Mouse (Mus musculus) skeletal muscle tissue, adult 2 months (tissue): ENCODE results near the gene Mfsd2a.
"Not testable (repeated sequence)": the region's sequence is repeated elsewhere in the genome, so short reads cannot be mapped to it uniquely, and the experiment has no call there.

Experiments
- DNase-seq: peaks from one replicate; pipeline ENCODE4 v3.0.0-alpha.2; 2012; ENCODE audit warnings: low read depth, low spot score

The Mfsd2a gene

DNA sequence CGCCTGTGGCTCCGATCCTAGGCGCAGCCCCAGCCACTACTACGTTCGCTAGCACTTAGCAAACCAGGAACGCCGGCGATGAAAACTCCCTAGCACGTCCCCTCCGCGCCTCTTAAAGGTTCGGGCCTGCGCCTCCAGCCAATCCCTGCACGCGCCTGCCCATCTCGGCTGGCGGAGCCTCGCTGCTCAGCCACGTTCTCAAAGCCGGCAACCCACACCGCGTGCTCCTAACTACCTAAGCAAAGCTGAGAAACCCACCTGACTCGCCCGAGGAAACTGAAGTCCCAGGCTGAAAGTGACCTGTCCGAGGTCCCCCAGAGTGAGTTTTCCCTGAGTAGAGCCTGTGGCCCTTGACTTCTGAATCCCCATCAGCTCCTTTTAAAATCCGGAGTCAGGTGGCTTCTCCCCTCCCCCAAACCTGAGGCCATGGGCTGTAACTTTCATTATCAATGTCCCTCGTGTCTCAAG is at the start of gene Mfsd2a:
Gene Mfsd2a (minus strand): TSS at position 89 of the 468 bp plus-strand sequence.
- no peak for DNase-seq

DNA sequence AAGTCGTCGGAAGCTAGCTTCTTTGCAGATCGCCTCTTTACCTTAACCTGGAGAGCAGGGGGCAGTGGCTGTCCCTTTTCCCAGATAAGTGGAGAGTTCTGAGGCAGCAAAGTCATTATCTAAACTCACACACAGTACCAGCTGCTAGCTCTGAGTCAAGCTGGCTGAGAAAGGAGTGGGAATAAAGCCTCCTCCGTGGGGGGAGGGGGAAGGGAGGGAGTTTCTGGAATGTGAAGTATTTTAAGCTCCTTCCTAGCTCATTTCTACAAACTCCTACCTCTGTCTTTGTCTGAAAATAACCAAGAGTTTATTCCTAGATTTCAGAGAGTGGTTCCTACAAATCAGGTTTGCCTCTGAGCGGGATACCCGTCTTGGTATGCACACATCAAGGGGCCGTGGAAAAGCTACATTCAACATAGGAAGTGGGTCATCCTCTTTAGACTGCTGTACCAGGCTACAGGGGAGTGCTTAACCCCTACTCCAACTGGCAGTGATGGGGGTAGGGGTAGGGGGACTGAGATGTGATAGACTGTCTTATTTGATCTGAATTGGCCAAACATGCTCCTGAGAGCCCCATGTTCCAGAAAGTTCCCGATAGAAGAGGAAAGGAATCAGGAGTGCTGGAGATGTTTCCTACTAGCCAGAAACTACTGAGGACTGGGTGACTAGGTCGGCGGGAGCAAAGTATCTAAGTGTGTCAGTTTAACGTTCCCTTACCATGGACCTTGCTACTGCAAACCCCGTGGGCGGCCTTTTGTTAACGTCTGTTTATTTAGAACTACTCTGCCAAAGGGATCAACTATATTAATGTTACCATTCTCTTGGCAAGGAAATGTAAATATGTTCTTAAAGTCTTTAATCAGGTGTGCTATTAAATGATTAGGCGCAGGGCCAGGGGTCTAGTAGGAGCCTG is 44.3 kb upstream of the Mfsd2a start:
- DNase-seq: no peak

DNA sequence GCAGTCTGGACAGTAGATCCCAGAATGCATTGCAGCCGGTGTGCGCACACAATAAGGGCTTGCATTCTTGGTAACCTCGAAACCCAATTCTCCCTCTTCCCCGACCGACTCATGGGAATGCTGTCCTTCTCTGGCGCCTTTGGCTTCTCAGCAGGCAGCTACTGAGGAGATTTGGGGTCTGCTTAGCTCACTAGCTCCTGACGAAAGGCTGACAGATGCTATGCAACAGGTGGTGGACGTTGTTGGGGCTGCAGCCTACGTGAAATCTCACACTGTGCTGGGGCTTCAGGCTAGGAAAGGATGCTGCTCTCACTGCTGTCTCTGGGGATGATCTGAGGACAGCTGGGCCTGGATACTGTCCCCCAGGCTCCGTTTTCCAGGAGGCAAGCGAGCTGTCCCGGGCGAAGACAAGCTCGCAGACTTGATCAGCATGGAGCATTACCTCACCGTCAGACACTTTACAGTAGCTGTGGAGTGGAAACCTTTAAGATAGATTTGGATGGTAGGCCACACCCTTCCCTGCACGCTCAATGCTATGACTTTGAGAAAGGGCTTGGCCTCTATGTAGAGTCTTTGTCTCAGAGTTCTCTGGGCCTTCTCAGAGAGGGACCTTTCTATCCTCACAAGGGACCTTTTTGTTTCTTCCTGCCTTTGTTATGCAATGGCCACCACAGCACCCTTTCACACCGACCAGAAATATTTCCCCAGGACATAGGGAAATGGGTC is 39.8 kb upstream of the Mfsd2a start:
- no peak for DNase-seq

DNA sequence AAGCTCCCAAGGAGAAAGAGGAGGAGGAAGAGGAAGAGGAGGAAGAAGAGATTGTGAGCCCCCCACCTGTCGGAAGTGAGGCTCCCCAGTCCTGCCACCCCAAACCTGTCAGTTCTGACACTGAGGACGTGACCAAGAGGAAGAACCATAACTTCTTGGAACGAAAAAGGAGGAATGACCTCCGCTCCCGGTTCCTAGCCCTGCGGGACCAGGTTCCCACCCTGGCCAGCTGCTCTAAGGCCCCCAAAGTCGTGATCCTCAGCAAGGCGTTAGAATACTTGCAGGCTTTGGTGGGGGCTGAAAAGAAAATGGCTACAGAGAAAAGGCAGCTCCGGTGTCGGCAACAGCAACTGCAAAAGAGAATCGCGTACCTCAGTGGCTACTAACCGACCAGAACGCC is 39.1 kb upstream of the Mfsd2a start:
- DNase-seq: no peak

DNA sequence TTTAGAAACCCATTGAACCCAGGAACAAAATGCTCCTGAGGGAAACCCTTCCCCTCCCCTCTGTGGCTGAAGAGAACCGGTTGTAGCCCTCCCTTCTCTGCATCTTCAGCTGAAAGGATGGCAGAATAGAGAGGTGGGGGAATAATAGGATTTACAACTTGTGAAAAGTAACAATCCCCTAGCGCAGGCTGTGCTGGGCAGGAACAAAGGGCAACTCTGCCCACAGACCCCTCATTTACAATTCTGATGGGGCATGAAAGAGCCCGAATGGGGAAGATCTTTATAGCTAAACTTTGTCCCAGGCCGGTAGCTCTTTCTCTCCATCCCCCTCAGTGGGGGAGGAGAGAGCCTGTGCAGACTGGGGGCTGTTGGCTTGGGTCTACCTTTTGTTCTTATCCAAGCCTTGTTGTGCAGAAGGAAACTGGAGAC is 38.3 kb upstream of the Mfsd2a start:
- no peak for DNase-seq

DNA sequence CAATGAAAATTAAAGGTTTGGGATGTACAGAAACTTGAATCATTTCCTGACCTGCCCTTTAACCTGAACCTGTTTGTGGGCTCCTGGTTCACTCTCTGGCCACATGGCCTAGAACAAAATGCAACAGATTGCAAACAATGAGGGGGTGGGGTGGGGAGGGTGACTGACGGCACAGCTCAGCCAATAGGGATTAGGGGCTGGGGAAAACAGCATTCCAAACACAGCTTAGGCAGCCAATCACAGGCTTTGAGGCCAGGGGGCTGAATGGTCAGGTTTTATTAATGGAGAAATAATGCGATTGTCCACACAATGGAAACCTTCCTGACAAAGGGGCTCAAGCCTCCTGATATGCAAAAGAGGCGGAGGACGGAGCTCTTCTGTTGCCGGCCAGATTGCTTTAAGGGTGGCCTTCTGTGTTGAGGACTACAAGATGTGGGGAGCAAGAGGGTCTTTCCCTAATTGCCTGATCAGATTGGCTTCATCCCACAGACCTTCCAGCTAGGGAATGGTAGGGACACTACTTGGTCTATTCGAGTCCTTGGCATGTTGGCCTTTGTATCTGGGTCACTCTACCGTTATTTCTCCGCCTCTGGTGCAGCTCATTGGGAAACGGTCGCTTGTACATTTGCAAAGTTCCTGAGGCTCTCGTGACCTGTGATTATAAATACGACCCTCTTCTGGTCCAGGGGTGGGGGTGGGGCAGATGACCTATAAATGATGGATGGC is 37.7 kb upstream of the Mfsd2a start:
- no peak for DNase-seq

DNA sequence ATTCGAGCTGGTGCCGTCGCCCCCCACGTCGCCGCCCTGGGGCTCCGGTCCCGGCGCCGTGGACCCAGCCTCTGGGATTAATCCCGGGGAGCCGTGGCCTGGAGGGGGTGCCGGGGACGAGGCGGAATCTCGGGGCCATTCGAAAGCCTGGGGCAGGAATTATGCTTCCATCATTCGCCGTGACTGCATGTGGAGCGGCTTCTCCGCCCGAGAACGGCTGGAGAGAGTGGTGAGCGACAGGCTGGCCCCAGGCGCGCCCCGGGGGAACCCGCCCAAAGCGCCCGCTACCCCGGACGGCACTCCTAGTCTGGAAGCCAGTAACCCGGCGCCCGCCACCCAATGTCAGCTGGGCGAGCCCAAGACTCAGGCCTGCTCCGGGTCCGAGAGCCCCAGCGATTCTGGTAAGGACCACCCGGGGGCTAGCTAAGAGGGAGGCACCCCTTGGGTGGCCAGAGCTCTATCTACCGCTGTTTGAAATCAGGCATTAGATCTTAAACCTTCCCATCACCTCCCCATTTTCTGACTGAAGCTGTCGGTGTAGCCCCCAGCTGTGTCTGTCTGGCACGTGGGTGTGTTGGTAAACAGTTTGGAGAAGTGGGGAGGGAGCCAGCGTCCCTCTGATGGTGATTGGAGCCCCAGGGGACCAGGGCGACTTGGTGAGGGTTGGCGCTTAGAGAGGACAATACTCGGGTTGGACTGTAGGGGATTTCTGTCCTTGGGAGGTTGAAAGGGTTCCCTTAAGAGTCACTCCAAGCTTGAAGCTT is 35.8 kb upstream of the Mfsd2a start:
- DNase-seq: no peak

DNA sequence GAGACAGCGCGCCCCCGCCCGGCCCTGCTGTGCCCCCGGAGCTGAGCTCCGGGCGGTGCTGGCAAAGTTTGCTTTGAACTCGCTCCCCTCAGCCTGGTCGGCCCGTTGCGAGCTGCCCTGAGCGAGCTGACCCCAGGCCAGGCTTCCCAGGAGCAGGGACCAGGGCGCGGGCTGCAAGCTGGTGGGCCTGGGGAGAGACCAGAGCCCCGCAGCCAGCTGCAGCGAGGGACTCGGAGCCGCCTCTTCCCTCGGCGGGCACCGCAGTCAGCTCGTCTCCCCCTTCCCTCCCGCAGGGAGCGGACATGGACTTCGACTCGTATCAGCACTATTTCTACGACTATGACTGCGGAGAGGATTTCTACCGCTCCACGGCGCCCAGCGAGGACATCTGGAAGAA is 35.2 kb upstream of the Mfsd2a start:
- DNase-seq: no peak

DNA sequence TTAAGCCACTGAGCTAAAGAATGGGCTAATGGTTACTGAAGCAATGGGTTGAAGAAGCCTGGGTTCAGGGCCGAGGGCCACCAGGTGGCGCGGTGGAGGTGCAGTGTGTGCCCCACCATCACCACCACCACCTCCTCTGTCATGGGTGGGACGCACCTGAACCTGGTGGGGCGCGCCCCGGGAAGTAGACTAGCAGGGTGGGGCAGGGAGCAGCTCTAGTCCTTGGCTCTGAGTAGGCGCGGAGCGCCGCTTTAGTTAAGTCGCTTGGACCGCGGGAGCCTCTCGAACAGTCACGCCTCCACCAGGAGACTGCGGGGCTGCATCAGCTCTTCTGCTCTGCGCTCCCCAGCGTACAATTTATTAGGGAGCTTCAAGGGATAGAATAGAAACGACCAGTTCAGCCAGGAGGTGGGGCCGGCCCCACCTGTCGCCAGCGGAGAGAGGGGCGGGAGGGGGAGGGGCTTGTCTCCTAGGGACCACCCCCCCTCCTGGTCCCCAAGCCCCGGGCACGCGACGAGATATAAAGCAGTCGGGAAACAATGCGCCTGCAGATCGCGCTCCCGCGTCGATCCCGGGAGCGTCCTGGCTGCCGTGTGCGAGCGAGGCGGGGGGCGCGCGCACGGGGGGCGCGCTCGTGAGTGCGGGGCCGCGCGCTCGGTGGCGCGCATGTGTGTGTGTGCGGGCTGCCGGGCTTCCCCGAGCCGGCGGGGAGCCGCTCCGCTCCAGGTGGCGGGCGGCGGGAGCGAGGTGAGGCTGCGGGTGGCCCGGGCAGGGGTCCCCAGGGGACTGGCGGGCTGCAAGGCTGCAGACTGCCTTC is 34.6 kb upstream of the Mfsd2a start, which contains the start of gene Mycl:
Gene Mycl (plus strand): TSS at position 249 of the 817 bp plus-strand sequence.
- DNase-seq: no peak

DNA sequence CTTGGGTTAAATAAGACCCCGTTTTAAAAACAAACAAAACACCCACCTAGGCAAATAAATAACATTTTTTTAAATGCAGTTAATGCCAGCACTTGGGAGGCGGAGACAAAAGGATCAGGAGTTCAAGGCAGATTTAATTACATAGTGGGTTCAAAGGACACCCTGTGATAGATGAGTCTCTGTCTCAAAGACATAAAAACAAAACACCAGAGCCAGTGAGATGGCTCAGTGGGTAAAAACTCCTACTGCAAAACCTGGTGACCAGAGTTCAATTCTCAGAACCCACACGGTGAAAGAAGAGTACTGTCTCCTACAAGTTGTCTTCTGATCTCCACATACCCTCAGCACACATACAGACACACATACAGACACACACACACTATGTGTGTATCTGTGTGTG is 31.3 kb upstream of the Mfsd2a start:
- DNase-seq: no peak

DNA sequence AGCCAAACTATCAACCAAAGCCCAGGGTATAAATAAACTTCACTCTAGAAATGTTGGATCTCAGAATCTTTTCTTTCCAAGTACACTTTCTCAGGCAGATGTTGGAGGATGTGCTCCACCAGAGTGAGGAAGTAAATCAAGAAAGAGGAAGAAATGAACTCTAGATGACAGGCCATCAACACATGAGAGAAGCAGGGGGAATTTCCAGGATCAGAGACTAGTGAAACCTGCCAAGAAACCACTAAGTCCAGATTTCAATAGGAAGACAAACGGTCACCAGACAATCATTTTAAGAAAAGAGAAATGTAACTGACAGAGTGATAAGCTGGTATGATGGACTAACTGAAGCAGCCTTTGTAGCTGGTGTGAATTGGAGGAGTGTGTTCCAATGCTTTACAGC is 30.2 kb upstream of the Mfsd2a start:
- no peak for DNase-seq

DNA sequence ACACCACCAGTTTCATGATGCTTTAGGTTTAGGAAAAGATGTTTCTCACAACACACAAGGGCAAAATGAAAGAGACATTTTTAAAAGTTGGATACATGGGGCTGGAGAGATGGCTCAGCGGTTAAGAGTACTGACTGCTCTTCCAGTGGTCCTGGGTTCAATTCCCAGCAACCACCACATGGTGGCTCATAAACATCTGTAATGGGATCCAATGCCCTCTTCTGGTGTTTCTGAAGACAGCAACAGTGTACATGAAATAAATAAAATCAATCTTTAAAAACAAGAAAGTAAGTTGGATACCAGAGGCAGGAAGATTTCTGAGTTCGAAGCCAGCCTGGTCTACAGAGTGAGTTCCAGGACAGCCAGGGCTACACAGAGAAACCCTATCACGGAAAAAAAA is 27.0 kb upstream of the Mfsd2a start:
- DNase-seq: not testable (repeated sequence)

DNA sequence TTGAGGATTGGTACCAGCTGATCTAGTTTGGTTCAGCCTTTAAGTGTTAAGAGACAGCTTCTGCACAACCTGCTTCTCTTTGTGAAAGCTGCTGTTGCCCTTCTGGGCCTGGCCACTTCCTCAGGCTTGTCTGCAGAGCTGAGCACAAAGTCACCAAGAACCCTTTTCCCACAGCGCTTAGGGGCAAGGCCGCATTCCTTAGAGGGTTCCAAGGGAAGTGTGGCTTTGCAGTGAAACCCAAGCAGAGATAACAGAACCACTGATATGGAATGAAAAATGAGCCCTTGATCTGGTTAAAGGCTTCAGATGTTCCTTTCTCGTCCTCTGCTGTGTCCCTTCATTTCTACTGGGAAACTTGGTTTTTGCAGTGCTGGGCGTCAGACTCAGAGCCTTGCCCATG is 26.4 kb upstream of the Mfsd2a start:
- no peak for DNase-seq

DNA sequence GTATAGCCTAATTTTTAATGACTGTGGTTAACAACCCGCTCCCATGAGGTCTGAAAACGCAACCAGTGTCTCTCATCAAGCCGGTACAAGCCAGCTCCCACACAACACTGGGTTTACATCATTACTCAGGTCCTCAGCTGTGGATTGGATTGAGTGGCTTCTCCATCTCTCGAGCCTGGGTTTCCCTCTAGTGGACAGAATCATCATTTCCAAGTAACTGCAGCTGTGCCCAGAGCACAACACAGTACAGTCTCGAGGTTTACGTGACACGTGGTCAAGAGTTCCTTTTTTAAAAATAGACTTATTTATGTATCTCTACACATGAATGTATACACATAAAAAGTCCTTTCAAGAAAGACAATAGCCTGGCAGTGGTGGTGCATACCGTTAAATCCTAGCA is 24.1 kb upstream of the Mfsd2a start:
- peak; percentile 47 for DNase-seq

DNA sequence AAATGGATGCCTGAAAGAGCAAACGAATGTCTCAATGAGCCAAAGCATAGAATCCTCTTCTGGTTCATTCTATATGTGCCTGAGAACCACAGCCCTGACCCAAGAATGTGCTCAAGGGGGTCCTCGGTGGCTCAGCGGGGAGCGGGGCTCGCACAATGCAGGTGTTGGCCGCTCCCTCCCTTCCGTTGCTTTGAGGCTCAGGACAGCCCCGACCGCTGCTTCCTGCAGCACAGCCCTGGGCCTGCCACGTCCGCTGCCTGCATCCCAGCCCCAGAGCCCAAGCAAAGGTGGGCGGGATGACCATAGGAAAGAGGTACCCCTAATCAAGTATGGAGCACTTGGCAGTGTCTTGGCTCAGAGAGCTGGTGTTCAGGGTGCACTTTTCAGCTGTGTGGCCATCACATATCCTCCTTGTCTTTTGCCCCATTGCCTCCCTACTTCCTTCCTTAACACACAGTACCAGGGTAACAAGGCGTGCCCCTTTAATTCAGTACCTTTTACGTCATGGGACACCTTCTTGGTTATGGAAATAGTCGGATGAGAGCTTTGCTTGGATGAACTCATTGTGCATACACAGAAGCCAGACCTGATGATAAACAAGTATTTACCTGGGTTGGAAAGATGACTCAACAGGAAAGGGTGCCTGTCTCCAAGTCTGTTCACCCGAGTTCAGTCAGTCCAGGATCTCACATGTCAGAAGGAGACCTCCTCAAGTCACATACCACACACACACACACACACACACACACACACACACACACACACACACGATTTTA is 22.7 kb upstream of the Mfsd2a start:
- no peak for DNase-seq

DNA sequence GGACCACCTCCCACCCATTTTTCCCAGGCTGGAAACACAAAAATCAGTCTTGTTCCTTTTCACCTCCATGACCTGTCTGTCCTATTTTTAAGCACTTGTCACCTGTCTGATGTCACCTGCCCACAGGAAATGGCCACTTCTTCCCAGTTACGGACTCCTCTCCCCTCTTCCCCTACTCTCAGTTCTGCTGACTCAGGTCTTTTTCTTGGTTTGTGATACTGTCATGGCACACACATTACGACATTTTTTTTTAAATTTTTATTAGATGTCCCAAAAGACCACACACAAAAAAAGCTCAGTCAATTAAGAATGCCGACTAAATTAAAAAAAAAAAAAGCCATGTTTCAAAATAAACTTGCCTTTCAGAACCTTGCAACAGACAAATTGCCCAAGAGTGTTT is 21.5 kb upstream of the Mfsd2a start:
- no peak for DNase-seq

DNA sequence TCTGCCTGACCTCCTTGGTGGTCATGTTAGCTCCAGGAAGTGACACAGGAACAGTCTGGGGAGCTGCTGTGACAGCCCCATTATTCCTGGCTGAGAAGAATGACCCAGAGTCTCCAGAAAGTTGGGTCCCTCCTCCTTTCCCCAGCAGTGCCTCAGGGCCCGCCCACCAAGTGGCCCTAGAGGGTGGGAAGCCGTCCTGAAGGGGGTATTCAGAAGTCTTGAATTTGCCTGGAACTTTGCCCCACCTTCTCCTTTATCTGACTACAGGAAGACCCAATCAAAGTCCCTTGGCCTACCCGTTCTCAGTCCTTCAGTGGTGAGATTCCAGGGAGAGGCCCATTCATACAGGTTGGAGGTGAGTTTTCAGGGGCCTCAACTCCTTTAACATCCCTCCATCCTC is 20.9 kb upstream of the Mfsd2a start:
- DNase-seq: no peak

DNA sequence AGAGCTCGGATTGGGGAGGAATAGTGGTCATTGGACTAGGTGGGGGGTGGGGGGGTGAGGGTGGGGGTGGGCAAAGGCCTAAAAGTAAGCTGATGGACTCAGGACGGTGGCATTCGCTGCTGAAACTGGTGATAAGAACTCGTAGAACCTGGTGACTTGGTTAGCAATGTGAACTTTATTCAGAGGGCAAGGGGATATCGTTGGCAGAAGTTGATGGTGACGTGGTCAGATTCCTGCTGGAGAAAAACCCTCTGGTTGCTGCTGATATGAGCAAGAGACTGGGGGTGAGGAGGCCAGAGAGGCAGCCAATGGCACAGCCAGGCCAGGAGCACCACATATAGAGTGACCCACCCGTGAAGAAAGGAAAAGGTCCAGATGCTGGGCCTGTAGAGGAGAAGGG is 20.2 kb upstream of the Mfsd2a start:
- DNase-seq: no peak

DNA sequence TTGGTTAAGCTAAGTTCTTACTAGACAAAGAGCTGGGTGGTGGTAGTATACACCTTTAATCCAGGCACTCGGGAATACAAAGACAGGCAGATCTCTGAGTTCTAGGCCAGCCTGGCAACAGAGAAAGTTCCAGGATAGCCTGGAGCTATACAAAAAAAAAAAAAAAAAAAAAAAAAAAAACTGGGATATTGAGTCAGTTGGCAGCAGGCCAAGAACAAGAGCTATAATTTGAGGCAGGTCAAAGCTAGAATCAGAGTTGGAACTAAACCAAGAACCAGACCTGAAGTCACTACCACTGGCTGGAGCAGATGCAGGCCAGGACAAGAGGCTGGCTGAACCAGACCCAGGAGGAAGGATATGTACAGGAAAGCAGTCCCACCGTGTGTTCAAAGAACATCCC is 19.7 kb upstream of the Mfsd2a start:
- DNase-seq: no peak

DNA sequence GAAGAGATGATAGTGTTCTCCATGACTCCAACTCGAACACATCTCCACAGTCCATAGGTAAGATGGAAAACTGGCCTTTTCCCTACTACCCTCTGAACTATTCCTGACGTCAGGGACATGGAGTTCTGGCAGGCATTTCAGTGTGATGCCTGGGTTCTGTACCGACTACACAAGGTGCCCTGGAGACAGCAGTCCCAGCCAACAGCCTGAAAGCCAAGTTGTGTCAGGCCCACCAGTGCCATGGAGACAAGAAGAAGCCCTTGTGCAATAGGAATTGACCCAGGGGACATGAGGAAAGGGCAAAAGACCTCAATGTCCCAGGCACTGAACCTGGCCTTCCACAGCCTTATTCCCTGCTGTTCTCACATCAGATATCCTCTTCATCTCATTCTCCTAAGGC is 18.8 kb upstream of the Mfsd2a start:
- DNase-seq: no peak
